Mouse (Mus musculus) liver, adult 2 months (tissue): ENCODE measurements around the gene Ythdf1. TPM values are rescaled to one million over a fixed set of nuclear protein-coding genes. Genes with fewer than 3 reads are reported as not detected.

Source experiments
- DNase-seq: peaks from one replicate; pipeline ENCODE4 v3.0.0-alpha.2; 2011; ENCODE audit warnings: low read depth, low spot score; ENCODE audit errors: extremely low read depth
- H3K27ac ChIP-seq: fragments of 200-500 bp; replicated peaks from 2 replicates; pipeline ENCODE4 v1.5.1; 2012; ENCODE audit warnings: low read depth, mild to moderate bottlenecking, control low read depth, inconsistent platforms, low read length; ENCODE audit not compliant: insufficient read depth
- H3K27me3 ChIP-seq: fragments of 200-500 bp; 2 replicates; pipeline ENCODE4 v1.6.1; 2012; ENCODE audit warnings: mild to moderate bottlenecking, moderate library complexity, low read length, inconsistent platforms; ENCODE audit not compliant: control insufficient read depth, insufficient read depth
- H3K36me3 ChIP-seq: fragments of 200-500 bp; 2 replicates; pipeline ENCODE4 v1.6.1; 2012; ENCODE audit warnings: low read length, inconsistent platforms; ENCODE audit not compliant: control insufficient read depth, insufficient read depth
- H3K4me1 ChIP-seq: fragments of 200-500 bp; 2 replicates; pipeline ENCODE4 v1.6.1; 2011; ENCODE audit warnings: low read length; ENCODE audit not compliant: control insufficient read depth, insufficient read depth
- H3K4me3 ChIP-seq: fragments of 200-500 bp; 2 replicates; pipeline ENCODE4 v1.5.1; 2011; ENCODE audit warnings: low read depth, mild to moderate bottlenecking, control low read depth, low read length, moderate library complexity; ENCODE audit not compliant: insufficient read depth
- H3K79me2 ChIP-seq: fragments of 200-500 bp; 2 replicates; pipeline ENCODE4 v1.6.1; 2012; ENCODE audit warnings: inconsistent platforms, mild to moderate bottlenecking, low read length, moderate library complexity; ENCODE audit not compliant: control insufficient read depth, insufficient read depth
- H3K9ac ChIP-seq: fragments of 200-500 bp; 2 replicates; pipeline ENCODE4 v1.6.1; 2012; ENCODE audit warnings: low read depth, mild to moderate bottlenecking, control low read depth, inconsistent platforms, low read length
- CTCF ChIP-seq: fragments of 200-500 bp; IDR thresholded peaks from 2 replicates; pipeline ENCODE4 v1.5.1; 2011; ENCODE audit warnings: low read depth, low read length, control low read depth
- POLR2A ChIP-seq: fragments of 200-500 bp; IDR thresholded peaks from 2 replicates; pipeline ENCODE4 v1.6.1; 2011; ENCODE audit warnings: low read length, control low read depth; ENCODE audit not compliant: insufficient read depth; ENCODE audit errors: extremely low read depth
- WGBS: fragments of 180-500 bp; shearing (Covaris S2); methylation state at CpG from one replicate; pipeline ENCODE4 v1.1.7; 2018; 5-methylcytosine and 5-hydroxymethylcytosine counted together
- polyA plus RNA-seq: library from polyadenylated mRNA; depleted of rRNA; stranded (reverse); fragments of >200 nt; gene quantifications from 2 replicates; pipeline ENCODE4 v1.2.3, GENCODE M21; 2012
- total RNA-seq: library from RNA; depleted of rRNA; stranded (reverse); fragments of >200 nt; gene quantifications from 2 replicates; pipeline ENCODE4 v1.2.3, GENCODE M21; 2014

Gene Ythdf1
- total and polyA plus RNA-seq, 2 experiments, result 9.7 to 35.4 TPM

DNA sequence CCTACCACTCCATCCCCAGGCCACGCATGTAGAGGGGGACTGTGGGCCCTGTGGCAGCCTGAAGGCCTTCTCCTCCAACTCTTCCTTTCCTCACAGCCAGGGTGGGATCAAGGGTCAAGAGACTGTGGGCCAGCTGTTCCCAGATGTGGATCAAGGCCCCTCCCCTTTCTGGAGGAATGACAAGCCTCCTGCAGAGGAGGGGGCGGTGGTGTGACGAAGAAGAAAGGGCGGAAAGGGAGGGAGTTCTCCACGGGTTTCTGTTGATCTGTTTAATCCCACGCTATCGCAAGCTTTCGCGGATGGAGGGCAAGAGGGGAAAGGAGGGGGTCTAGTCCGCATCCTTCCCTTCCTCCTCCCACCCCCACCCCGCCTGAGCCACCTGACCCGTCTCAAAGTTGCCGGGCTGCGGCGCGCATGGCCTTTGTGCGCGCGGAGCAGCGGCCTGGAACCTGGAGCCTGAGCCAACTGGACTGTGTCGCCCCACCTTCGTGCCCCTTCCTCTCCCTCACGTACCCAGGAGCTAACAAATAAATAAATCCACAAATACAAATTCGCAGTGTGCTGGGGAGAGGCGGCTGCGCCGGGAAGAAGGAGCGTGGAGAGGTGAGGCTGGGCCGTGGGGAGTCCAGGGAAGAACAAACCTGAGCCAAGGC is 30.2 kb downstream of the Ythdf1 start:
- 4% methylated on average over 29 of the region's 29 CpGs for WGBS
- TF ChIP-seq CTCF (no peak), POLR2A (no peak)
- no peak for DNase-seq
- Histone ChIP-seq H3K36me3 (no peaks in the 10 kb centered on the region), H3K79me2 (no peaks in the 10 kb centered on the region), H3K4me3 (no peak overlapping the region), H3K27me3 (peaks cover 33% of the 10 kb centered on the region), H3K4me1 (no peaks in the 10 kb centered on the region), H3K27ac (no peak overlapping the region), H3K9ac (no peak overlapping the region)

DNA sequence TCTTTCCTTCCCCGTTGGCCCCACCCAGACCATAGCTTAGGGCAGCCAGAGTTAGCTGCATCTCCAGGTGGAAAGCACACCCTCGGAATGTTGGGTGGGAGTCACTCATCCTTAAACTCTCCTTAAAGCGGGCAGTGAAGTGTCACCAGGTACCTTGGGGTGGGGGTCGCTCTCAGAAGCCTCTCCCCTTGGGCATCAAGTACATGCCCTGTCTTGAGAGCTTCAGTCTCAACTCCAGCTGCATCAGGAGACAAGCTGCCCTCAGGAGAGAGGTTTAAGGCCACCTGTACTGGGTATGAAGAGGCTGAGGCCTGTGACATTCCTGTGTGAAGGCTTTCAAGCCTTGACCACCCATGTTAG is 30.8 kb downstream of the Ythdf1 start:
- Histone ChIP-seq H3K27ac (no peak overlapping the region), H3K36me3 (no peaks in the 10 kb centered on the region), H3K9ac (no peak overlapping the region), H3K27me3 (peaks cover 33% of the 10 kb centered on the region), H3K4me1 (no peaks in the 10 kb centered on the region), H3K4me3 (no peak overlapping the region), H3K79me2 (no peaks in the 10 kb centered on the region)
- WGBS, result 21% methylated on average over 4 of the region's 4 CpGs
- TF ChIP-seq CTCF (no peak), POLR2A (no peak)
- no peak for DNase-seq

DNA sequence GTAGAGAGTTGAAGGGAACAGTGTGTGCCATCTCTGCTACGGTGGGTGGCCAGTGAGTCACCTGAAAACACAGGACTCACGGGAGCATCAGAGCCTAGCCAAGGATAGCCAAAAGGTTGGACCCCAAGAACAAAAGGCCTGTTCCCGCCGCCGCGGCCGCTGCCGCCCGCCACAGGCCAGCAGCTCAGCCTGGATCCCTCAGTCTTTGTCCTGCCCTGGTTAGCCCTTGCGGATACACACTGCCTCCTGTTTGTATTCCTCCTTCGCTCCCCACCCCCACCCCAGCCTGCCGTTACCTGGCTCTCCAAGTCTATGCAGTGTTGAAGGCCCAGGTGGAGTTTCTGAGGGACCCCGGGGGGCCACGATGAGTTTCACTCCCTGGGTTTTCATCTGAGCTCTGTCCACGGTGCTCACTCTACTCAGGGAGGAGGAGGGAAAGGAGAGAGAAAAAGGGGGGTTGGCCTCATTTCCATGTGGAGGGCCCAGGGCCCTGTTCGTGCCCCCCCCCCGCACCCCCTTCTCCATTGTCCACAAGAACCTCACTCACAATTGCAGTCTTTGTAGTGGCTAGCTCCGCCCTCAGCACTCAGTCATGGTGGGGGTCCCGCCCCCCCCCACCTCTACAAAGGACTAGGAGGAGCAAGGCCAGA is 31.4 kb downstream of the Ythdf1 start:
- DNase-seq, result no peak
- TF ChIP-seq POLR2A (no peak), CTCF (no peak)
- no peaks in the 10 kb centered on the region for H3K4me1 ChIP-seq
- 8% methylated on average over 19 of the region's 19 CpGs for WGBS
- H3K27me3 ChIP-seq, result peaks cover 32% of the 10 kb centered on the region
- H3K4me3 ChIP-seq, result no peak overlapping the region
- H3K36me3 ChIP-seq, result no peaks in the 10 kb centered on the region
- no peaks in the 10 kb centered on the region for H3K79me2 ChIP-seq
- no peak overlapping the region for H3K27ac ChIP-seq
- no peak overlapping the region for H3K9ac ChIP-seq

- Histone ChIP-seq H3K27me3 (peaks cover 12% of the 10 kb centered on the region; the same call in 1 of the 2 replicates), H3K9ac (no peak overlapping the region), H3K4me1 (no peaks in the 10 kb centered on the region), H3K36me3 (no peaks in the 10 kb centered on the region), H3K27ac (no peak overlapping the region), H3K79me2 (no peaks in the 10 kb centered on the region), H3K4me3 (no peak overlapping the region)
- 54% methylated on average over 5 of the region's 5 CpGs for WGBS
- TF ChIP-seq POLR2A, result no peak
- TF ChIP-seq CTCF, result no peak
- no peak for DNase-seq
Observed at GRCm38 (mm10) chr2:180885270-180885669, 35.5 kb downstream of the Ythdf1 start.

- no peaks in the 10 kb centered on the region for H3K79me2 ChIP-seq
- H3K4me1 ChIP-seq, result no peaks in the 10 kb centered on the region
- no peaks in the 10 kb centered on the region for H3K27me3 ChIP-seq
- H3K9ac ChIP-seq, result no peak overlapping the region
- H3K4me3 ChIP-seq, result no peak overlapping the region
- DNase-seq, result peak; percentile 1
- 36% methylated on average over 9 of the region's 9 CpGs for WGBS
- no peaks in the 10 kb centered on the region for H3K36me3 ChIP-seq
- TF ChIP-seq POLR2A, result no peak
- no peak for TF ChIP-seq CTCF
- no peak overlapping the region for H3K27ac ChIP-seq
Observed at GRCm38 (mm10) chr2:180881281-180881680, 39.5 kb downstream of the Ythdf1 start.

GRCm38 (mm10) chr2:180879365-180880067 is 41.2 kb downstream of the Ythdf1 start:
- Histone ChIP-seq H3K27me3 (no peaks in the 10 kb centered on the region), H3K36me3 (no peaks in the 10 kb centered on the region), H3K9ac (no peak overlapping the region), H3K4me3 (no peak overlapping the region), H3K79me2 (no peaks in the 10 kb centered on the region), H3K27ac (no peak overlapping the region), H3K4me1 (no peaks in the 10 kb centered on the region)
- no peak for DNase-seq
- WGBS, result 68% methylated on average over 7 of the region's 7 CpGs
- TF ChIP-seq POLR2A (no peak), CTCF (no peak)
